Comparison of ENCODE assay signal across 27 mouse cellular contexts in genomic region chr6:40402031-40402430, GRCm38 (mm10). TPM values are rescaled to one million over a fixed set of nuclear protein-coding genes. Genes with fewer than 3 reads are reported as not detected.
"Had no signal": no experiment of that assay in that cellular context is flagged by ENCODE, and none has a peak within 500 bp of the region (broad histone marks: within the 10 kb centered on the region; RNA-seq: fewer than 3 reads in every experiment).

No protein-coding gene starts in this region.

- H3K4me2 ChIP-seq: heart, embryonic 12.5 days; hindbrain, embryonic 12.5 days; hindbrain, embryonic 14.5 days; limb, embryonic 12.5 days; liver, embryonic 11.5 days; liver, embryonic 13.5 days had no signal

- H3K27me3 ChIP-seq: heart, embryonic 12.5 days; hindbrain, embryonic 12.5 days; limb, embryonic 12.5 days; liver, embryonic 13.5 days had no signal

- H3K9ac ChIP-seq: forebrain, postnatal 0 days; heart, embryonic 12.5 days; hindbrain, embryonic 12.5 days; hindbrain, embryonic 14.5 days; limb, embryonic 12.5 days; liver, embryonic 13.5 days had no signal

- H3K9me3 ChIP-seq: heart, embryonic 10.5 days; hindbrain, embryonic 12.5 days; limb, embryonic 10.5 days; liver, embryonic 13.5 days had no signal

- H3K4me1 ChIP-seq: heart, embryonic 10.5 days; heart, embryonic 12.5 days; hindbrain, embryonic 10.5 days; hindbrain, embryonic 12.5 days; limb, embryonic 10.5 days; limb, embryonic 12.5 days; liver, embryonic 13.5 days had no signal

- H3K4me3 ChIP-seq: heart, embryonic 10.5 days; heart, embryonic 12.5 days; hindbrain, embryonic 10.5 days; hindbrain, embryonic 12.5 days; layer of hippocampus, adult 2 months; left cerebral cortex, adult 2 months; limb, embryonic 10.5 days; limb, embryonic 12.5 days; liver, embryonic 13.5 days had no signal

- DNase-seq: forebrain, postnatal 0 days; gastrocnemius, postnatal 10 days; gastrocnemius, postnatal 25 days; heart, postnatal 10 days; heart, postnatal 4 days; kidney, adult 11 months; kidney, adult 8-10 months; kidney, postnatal 10 days; kidney, postnatal 25 days; kidney, postnatal 4 days; liver; liver, embryonic 13.5 days had no signal

- ATAC-seq: forebrain, postnatal 0 days; hindbrain, embryonic 16.5 days had no signal

- H3K27ac ChIP-seq: heart, embryonic 10.5 days; hindbrain, embryonic 10.5 days; hindbrain, embryonic 12.5 days; hindbrain, embryonic 14.5 days; layer of hippocampus, adult 2 months; left cerebral cortex, adult 2 months; limb, embryonic 10.5 days; limb, embryonic 12.5 days; liver, embryonic 13.5 days had no signal

RNA-seq across cellular contexts. Expression of gene Wee2, which starts 36.9 kb away (rescaled TPM):
- polyA plus RNA-seq: heart, embryonic 12.5 days; heart, embryonic 14.5 days; heart, embryonic 16.5 days; hindbrain, embryonic 10.5 days; hindbrain, embryonic 12.5 days; kidney, embryonic 16.5 days; limb, embryonic 12.5 days; limb, embryonic 14.5 days; liver, embryonic 11.5 days; liver, embryonic 13.5 days had no signal
